Mouse (Mus musculus) forebrain, embryonic 12.5 days (tissue): ENCODE results near the gene Gm12216. TPM values are rescaled to one million over a fixed set of nuclear protein-coding genes. Genes with fewer than 3 reads are reported as not detected.
"Not testable (repeated sequence)": the region's sequence is repeated elsewhere in the genome, so short reads cannot be mapped to it uniquely, and the experiment has no call there.

ENCODE experiments used
- ATAC-seq: fragments of 200-750 bp; cut with Nextera tagmentation; 2 replicates; pipeline ENCODE4 v1.8.0; 2017; ENCODE audit warnings: moderate TSS enrichment; ENCODE audit not compliant: low FRiP score
- H3K27ac ChIP-seq: fragments of 300-500 bp; sonication (generic); 2 replicates; pipeline ENCODE4 v1.5.1; 2016; ENCODE audit warnings: mild to moderate bottlenecking
- H3K27me3 ChIP-seq: fragments of 300-500 bp; sonication (generic); 2 replicates; pipeline ENCODE4 v1.6.1; 2016; ENCODE audit warnings: mild to moderate bottlenecking
- H3K36me3 ChIP-seq: fragments of 300-500 bp; sonication (generic); replicated peaks from 2 replicates; pipeline ENCODE4 v1.6.1; 2016; ENCODE audit warnings: mild to moderate bottlenecking
- H3K4me1 ChIP-seq: fragments of 300-500 bp; sonication (generic); 2 replicates; pipeline ENCODE4 v1.6.1; 2016
- H3K4me2 ChIP-seq: fragments of 300-500 bp; sonication (generic); 2 replicates; pipeline ENCODE4 v1.6.1; 2016; ENCODE audit warnings: mild to moderate bottlenecking, moderate library complexity
- H3K4me3 ChIP-seq: fragments of 300-500 bp; sonication (generic); replicated peaks from 2 replicates; pipeline ENCODE4 v1.5.1; 2016; ENCODE audit warnings: mild to moderate bottlenecking
- H3K9ac ChIP-seq: fragments of 300-500 bp; sonication (generic); 2 replicates; pipeline ENCODE4 v1.6.1; 2016; ENCODE audit warnings: mild to moderate bottlenecking
- H3K9me3 ChIP-seq: fragments of 300-500 bp; sonication (generic); 2 replicates; pipeline ENCODE4 v1.6.1; 2016
- WGBS: fragments of 180-500 bp; shearing (Covaris S2); methylation state at CpG from one replicate; pipeline ENCODE4 v1.1.7; 2016; 5-methylcytosine and 5-hydroxymethylcytosine counted together
- polyA plus RNA-seq: library from polyadenylated mRNA; unstranded; fragments of >200 nt; fragmentation: Nextera tagmentation; extraction: Ambion mirVana; gene quantifications from 2 replicates; pipeline ENCODE4 v1.2.1, GENCODE M21; 2016

Gene Gm12216
- polyA plus RNA-seq, 1 experiment from 2014 or later, result not detected

GRCm38 (mm10) chr11:53869172-53869571 lies 10.1 kb upstream of the Gm12216 start:
- Histone ChIP-seq H3K4me2 (no peak overlapping the region), H3K27me3 (no peaks in the 10 kb centered on the region), H3K9ac (no peak overlapping the region), H3K27ac (no peak overlapping the region), H3K9me3 (no peaks in the 10 kb centered on the region), H3K4me1 (no peaks in the 10 kb centered on the region), H3K4me3 (no peak overlapping the region), H3K36me3 (0 out of 2 replicates have a peak, but pooled peaks cover 14% of the 10 kb centered on the region)
- WGBS, result 89% methylated on average over 5 of the region's 5 CpGs
- no peak for ATAC-seq

- not testable (repeated sequence) for ATAC-seq, H3K27ac ChIP-seq, H3K9me3 ChIP-seq, H3K4me1 ChIP-seq, H3K27me3 ChIP-seq, H3K4me3 ChIP-seq, H3K4me2 ChIP-seq, H3K9ac ChIP-seq
- 42% methylated on average over 5 of the region's 5 CpGs for WGBS
- 0 out of 2 replicates have a peak, but pooled peaks cover 14% of the 10 kb centered on the region for H3K36me3 ChIP-seq
Observed at GRCm38 (mm10) chr11:53868323-53868722, 9.3 kb upstream of the Gm12216 start.

- H3K4me1 ChIP-seq, H3K4me3 ChIP-seq, H3K9ac ChIP-seq, H3K27ac ChIP-seq, H3K4me2 ChIP-seq, H3K36me3 ChIP-seq, H3K9me3 ChIP-seq, H3K27me3 ChIP-seq, ATAC-seq: not testable (repeated sequence)
- WGBS, result 74% methylated on average over 1 of the region's 4 CpGs
Observed at GRCm38 (mm10) chr11:53864724-53865310, 5.8 kb upstream of the Gm12216 start.

DNA sequence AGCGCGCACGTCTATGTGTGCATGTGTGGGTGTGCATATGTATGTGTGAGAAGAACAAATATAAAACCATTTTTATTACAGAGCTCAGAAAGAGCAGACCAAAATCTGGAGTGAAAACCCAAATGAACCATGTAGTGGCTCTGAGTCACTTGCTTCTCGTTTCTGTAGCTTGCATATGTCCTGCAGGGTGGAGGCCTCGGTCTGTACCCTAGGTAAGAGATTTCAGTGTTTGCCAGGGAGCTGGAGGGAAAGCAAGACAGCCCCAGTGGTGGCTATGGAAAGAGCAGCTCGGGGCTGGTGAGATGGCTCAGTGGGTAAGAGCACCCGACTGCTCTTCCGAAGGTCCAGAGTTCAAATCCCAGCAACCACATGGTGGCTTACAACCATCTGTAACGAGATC lies 1.9 kb upstream of the Gm12216 start:
- H3K4me3 ChIP-seq, H3K9ac ChIP-seq, ATAC-seq, H3K27me3 ChIP-seq, H3K4me2 ChIP-seq, H3K27ac ChIP-seq, H3K9me3 ChIP-seq, H3K36me3 ChIP-seq, H3K4me1 ChIP-seq: not testable (repeated sequence)
- 75% methylated on average over 9 of the region's 9 CpGs for WGBS

DNA sequence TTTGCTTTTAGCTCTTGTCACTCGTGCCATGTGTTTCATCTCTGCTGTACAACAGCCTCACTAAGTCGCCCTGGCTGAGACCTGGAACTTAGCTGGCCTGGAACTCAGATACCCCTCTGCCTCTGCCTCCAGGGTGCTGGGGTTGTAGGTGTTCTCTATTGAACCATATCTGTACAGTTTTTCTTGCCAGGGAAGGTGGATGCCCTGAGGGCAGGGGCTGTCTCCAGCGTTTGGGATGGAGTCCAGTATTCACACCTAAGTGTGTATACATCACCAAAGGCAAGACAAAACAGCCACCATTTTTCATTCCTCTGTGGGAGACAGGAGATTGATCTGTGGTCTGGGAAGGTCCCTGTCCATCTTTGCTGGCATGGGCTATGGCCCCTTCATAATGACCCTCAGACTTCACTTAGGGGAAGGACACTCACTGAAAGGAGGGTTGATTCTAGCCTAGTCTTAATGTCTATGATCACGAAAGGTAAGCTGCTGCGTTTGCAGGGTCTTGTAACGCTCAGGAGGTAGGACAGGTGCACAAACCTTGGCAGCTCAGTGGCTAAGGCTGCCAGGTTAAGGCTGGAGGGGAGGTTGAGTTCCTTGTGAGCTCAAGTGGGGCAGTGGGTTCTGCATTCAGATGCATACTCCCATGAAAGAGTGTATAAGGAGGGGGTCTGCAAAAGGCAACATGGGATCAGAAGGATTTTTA lies 847 bp downstream of the Gm12216 start:
- no peaks in the 10 kb centered on the region for H3K4me1 ChIP-seq
- H3K4me2 ChIP-seq, result no peak overlapping the region
- H3K9ac ChIP-seq, result no peak overlapping the region
- H3K27ac ChIP-seq, result no peak overlapping the region
- H3K4me3 ChIP-seq, result no peak overlapping the region; the same call in 1 of the 2 replicates
- no peak for ATAC-seq
- H3K27me3 ChIP-seq, result peaks cover 9% of the 10 kb centered on the region
- WGBS, result 82% methylated on average over 6 of the region's 6 CpGs
- no peaks in the 10 kb centered on the region for H3K9me3 ChIP-seq
- no peaks in the 10 kb centered on the region for H3K36me3 ChIP-seq

- Histone ChIP-seq H3K4me2 (no peak overlapping the region), H3K4me1 (no peaks in the 10 kb centered on the region), H3K9ac (no peak overlapping the region), H3K9me3 (no peaks in the 10 kb centered on the region), H3K27me3 (peaks cover 9% of the 10 kb centered on the region), H3K4me3 (no peak overlapping the region), H3K36me3 (no peaks in the 10 kb centered on the region), H3K27ac (no peak overlapping the region)
- ATAC-seq, result no peak
- WGBS, result 69% methylated on average over 5 of the region's 5 CpGs
Observed at GRCm38 (mm10) chr11:53853665-53854064, 5.4 kb downstream of the Gm12216 start.

DNA sequence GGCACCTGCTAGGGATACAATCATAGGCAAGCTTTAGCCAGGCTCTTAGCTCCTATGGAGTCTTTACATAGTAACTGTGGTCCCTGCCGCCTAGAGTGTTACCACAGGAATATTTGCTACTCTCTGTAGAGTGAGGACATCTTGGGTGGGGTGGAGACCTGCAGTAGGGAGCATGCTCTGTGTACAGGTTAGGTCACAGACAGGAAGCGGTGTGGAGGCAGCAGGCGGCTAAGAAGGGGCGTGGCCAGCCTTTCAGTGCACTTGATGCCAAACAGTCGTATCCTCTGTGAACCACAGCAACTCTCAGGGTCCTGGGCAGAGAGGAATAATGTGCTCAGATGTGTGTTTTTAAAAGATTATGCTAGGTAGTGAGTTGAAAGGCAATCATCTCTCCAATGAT lies 7.3 kb downstream of the Gm12216 start:
- Histone ChIP-seq H3K4me3 (no peak overlapping the region), H3K27ac (no peak overlapping the region), H3K4me1 (no peaks in the 10 kb centered on the region), H3K27me3 (no peaks in the 10 kb centered on the region), H3K36me3 (no peaks in the 10 kb centered on the region), H3K9ac (no peak overlapping the region), H3K4me2 (no peak overlapping the region), H3K9me3 (no peaks in the 10 kb centered on the region)
- 48% methylated on average over 5 of the region's 5 CpGs for WGBS
- no peak for ATAC-seq

DNA sequence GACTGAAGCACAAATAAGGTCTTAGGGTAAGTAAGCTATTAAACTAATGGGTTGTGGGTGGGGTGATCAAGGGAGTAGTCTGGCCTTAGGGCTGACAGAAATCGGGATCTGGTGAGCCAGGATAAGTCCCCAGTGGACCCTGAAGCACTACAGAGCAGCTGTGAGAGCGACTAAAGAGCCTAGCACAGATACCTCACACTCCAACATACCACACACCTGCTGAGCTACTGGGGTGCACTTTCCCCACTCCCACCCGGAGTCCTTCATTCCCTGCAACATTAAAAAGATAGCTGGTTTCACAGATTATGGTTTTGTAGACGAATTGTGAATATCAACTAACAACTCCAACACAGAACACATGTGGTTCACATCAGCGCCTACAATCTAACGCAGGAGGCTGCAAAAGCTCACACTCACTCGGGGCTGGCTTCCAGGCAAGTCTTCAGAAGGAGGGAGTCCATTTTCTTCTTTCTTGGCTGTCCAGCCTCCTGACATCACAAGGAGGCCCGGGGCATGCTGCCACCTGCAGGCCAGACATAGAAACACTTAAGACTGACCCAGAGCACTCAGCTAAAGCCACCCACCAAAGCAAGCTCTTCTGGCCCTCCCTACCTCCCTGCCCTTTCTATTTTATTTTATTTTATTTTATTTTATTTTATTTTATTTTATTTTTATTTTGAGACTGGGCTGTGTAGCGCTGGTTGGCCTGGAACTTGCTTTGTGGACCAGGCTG lies 9.3 kb downstream of the Gm12216 start:
- 32% methylated on average over 9 of the region's 9 CpGs for WGBS
- peak; percentile 64 for ATAC-seq
- Histone ChIP-seq H3K36me3 (no peaks in the 10 kb centered on the region), H3K27me3 (no peaks in the 10 kb centered on the region), H3K4me1 (no peaks in the 10 kb centered on the region), H3K27ac (no peak overlapping the region), H3K4me3 (no peak overlapping the region), H3K9me3 (no peaks in the 10 kb centered on the region), H3K9ac (no peak overlapping the region), H3K4me2 (peak overlapping the region; percentile 15; the same call in 1 of the 2 replicates)

DNA sequence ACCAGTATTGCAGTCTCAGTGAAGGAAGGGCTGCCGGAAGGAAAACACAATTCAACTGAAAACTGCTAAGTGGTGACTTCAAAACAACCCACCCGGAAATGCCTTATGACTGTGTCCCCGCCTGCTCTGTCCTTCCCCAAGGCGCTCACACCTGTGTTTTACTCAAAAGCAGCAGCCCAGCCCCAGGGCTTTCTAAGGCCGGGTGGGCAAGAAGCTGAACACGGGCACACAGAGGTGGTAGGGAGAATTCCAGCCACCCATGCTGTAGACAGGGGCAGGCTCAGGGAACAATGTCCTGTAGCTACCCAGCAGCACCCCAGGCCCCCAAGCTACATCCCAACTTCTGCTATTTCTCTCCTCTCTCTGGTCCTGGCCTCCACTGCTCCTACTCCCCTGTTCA lies 13.4 kb downstream of the Gm12216 start:
- H3K27ac ChIP-seq, result no peak overlapping the region
- no peaks in the 10 kb centered on the region; the same call in 1 of the 2 replicates for H3K27me3 ChIP-seq
- H3K4me3 ChIP-seq, result no peak overlapping the region
- 85% methylated on average over 6 of the region's 6 CpGs for WGBS
- ATAC-seq, result no peak
- H3K9me3 ChIP-seq, result no peaks in the 10 kb centered on the region
- H3K36me3 ChIP-seq, result no peaks in the 10 kb centered on the region
- no peak overlapping the region for H3K4me2 ChIP-seq
- no peaks in the 10 kb centered on the region for H3K4me1 ChIP-seq
- no peak overlapping the region for H3K9ac ChIP-seq

DNA sequence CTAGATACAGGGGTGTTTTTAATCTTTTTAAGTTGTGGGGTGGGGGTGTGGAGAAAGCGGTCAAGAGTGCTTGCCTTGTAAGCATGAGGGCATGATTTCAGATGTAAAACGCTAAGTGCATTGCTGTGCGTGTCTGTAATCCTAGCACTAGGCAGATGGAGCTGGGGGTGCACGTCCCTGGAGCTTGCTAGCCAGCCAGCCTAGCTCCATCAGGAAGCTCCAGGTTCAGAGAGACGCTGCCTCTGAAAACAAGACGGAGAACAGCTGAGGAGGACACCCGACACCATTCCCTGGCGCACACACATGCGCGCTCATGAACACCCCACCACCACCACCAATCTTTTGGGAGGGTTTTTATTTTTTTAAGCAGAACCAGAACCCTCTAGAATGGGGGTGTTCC lies 15.9 kb downstream of the Gm12216 start:
- no peaks in the 10 kb centered on the region for H3K4me1 ChIP-seq
- no peak overlapping the region for H3K9ac ChIP-seq
- no peaks in the 10 kb centered on the region for H3K9me3 ChIP-seq
- no peak overlapping the region for H3K4me2 ChIP-seq
- H3K36me3 ChIP-seq, result no peaks in the 10 kb centered on the region
- no peak for ATAC-seq
- H3K27ac ChIP-seq, result no peak overlapping the region
- H3K27me3 ChIP-seq, result no peaks in the 10 kb centered on the region; the same call in 1 of the 2 replicates
- no peak overlapping the region for H3K4me3 ChIP-seq
- WGBS, result 79% methylated on average over 10 of the region's 10 CpGs

GRCm38 (mm10) chr11:53842161-53842581 lies 16.9 kb downstream of the Gm12216 start:
- WGBS, result 67% methylated on average over 4 of the region's 4 CpGs
- Histone ChIP-seq H3K36me3 (no peaks in the 10 kb centered on the region), H3K9ac (no peak overlapping the region), H3K4me1 (no peaks in the 10 kb centered on the region), H3K4me3 (no peak overlapping the region), H3K4me2 (no peak overlapping the region), H3K27me3 (no peaks in the 10 kb centered on the region; the same call in 1 of the 2 replicates), H3K27ac (no peak overlapping the region), H3K9me3 (no peaks in the 10 kb centered on the region)
- ATAC-seq, result no peak

GRCm38 (mm10) chr11:53841514-53841913 lies 17.5 kb downstream of the Gm12216 start:
- WGBS, result 87% methylated on average over 12 of the region's 12 CpGs
- H3K4me2 ChIP-seq, result no peak overlapping the region
- ATAC-seq, result no peak

More at GRCm38 (mm10) chr11:53841514-53841913, 17.5 kb downstream of the Gm12216 start:
- Histone ChIP-seq H3K4me3 (no peak overlapping the region), H3K9ac (no peak overlapping the region), H3K27ac (no peak overlapping the region), H3K27me3 (no peaks in the 10 kb centered on the region; the same call in 1 of the 2 replicates), H3K36me3 (no peaks in the 10 kb centered on the region), H3K9me3 (no peaks in the 10 kb centered on the region), H3K4me1 (no peaks in the 10 kb centered on the region)
